Mouse (Mus musculus) inflammation-experienced regulatory T-cells, adult 16 weeks (primary cell): ENCODE data around the gene Ccno. TPM values are rescaled to one million over a fixed set of nuclear protein-coding genes. Genes with fewer than 3 reads are reported as not detected.

ENCODE experiments used
- polyA plus RNA-seq: library from polyadenylated mRNA; unstranded; fragments of 100-300 nt; shearing (Covaris generic); gene quantifications from one replicate; pipeline ENCODE4 v1.2.1, GENCODE M21; 2017

The Ccno gene
- 0.22 TPM for polyA plus RNA-seq

GRCm38 (mm10) chr13:112987532-112987943, at the start of gene Ccno:
TSS of gene Ccno (plus strand) at chr13:112987802.

GRCm38 (mm10) chr13:112993531-112994152, 6.0 kb downstream of the Ccno start, which contains the start of gene Mcidas:
TSS of gene Mcidas (plus strand) at chr13:112993845.

GRCm38 (mm10) chr13:113034950-113035421, 47.4 kb downstream of the Ccno start, which contains the start of gene Cdc20b:
TSS of gene Cdc20b (plus strand) at chr13:113035111.

Other genes with a start within 250 kb of the Ccno start
- gene Plpp1, start 187.0 kb upstream of the Ccno start, polyA plus RNA-seq = 8.8 TPM
- gene Mtrex, start 60.4 kb upstream of the Ccno start, polyA plus RNA-seq = 96.0 TPM
- 41.5 TPM for gene Dhx29, start 60.3 kb upstream of the Ccno start, polyA plus RNA-seq
- not detected for gene Mcidas, start 6.0 kb downstream of the Ccno start, polyA plus RNA-seq
- gene Cdc20b, start 47.3 kb downstream of the Ccno start, polyA plus RNA-seq = not detected
- not detected for gene Gpx8, start 58.6 kb downstream of the Ccno start, polyA plus RNA-seq
- gene Gzma, start 113.2 kb downstream of the Ccno start, polyA plus RNA-seq = 1.0 TPM
- 0.13 TPM for gene Esm1, start 221.9 kb downstream of the Ccno start, polyA plus RNA-seq
- 1.7 TPM for gene Gzmk, start 238.1 kb downstream of the Ccno start, polyA plus RNA-seq